Mouse (Mus musculus) c-Kit-positive CD71-positive TER-119-negative erythroid progenitor cells, embryonic 14.5 days (primary cell): ENCODE data around the gene Spata2l.

ENCODE experiments used
- DNase-seq: peaks from one replicate; pipeline ENCODE4 v3.0.0-alpha.2; 2013; ENCODE audit warnings: low read depth

Gene Spata2l

GRCm38 (mm10) chr8:123197016-123197415 is 39.0 kb downstream of the Spata2l start:
- DNase-seq, result peak; percentile 61

- no peak for DNase-seq
Measured at GRCm38 (mm10) chr8:123193771-123194170, 42.3 kb downstream of the Spata2l start.

- no peak for DNase-seq
Measured at GRCm38 (mm10) chr8:123191908-123192307, 44.1 kb downstream of the Spata2l start.

GRCm38 (mm10) chr8:123190678-123191077 is 45.4 kb downstream of the Spata2l start:
- DNase-seq, result peak; percentile 73

- DNase-seq, result no peak
Measured at GRCm38 (mm10) chr8:123188841-123189240, 47.2 kb downstream of the Spata2l start.

GRCm38 (mm10) chr8:123188006-123188405 is 48.0 kb downstream of the Spata2l start:
- DNase-seq, result no peak

GRCm38 (mm10) chr8:123185566-123186409 is 50.2 kb downstream of the Spata2l start, which contains the start of gene Dpep1:
Gene Dpep1 (plus strand): TSS chr8:123186242.
- no peak for DNase-seq

- DNase-seq, result no peak
Measured at GRCm38 (mm10) chr8:123181391-123181790, 54.6 kb downstream of the Spata2l start.
